Mouse (Mus musculus) olfactory bulb, adult 2 months (tissue): ENCODE results near the gene Lrrc8c. TPM values are rescaled to one million over a fixed set of nuclear protein-coding genes. Genes with fewer than 3 reads are reported as not detected.

Experiments
- H3K27ac ChIP-seq: fragments of 200-500 bp; 2 replicates; pipeline ENCODE4 v1.5.1; 2012; ENCODE audit warnings: low read depth, low read length; ENCODE audit not compliant: insufficient read depth
- H3K4me1 ChIP-seq: fragments of 200-500 bp; 2 replicates; pipeline ENCODE4 v1.6.1; 2012; ENCODE audit warnings: low read length; ENCODE audit not compliant: control insufficient read depth, insufficient read depth
- H3K4me3 ChIP-seq: fragments of 200-500 bp; 2 replicates; pipeline ENCODE4 v1.5.1; 2012; ENCODE audit warnings: mild to moderate bottlenecking, low read depth, low read length, moderate library complexity; ENCODE audit not compliant: insufficient read depth
- CTCF ChIP-seq: fragments of 200-500 bp; IDR thresholded peaks from 2 replicates; pipeline ENCODE4 v1.5.1; 2012; ENCODE audit warnings: low read depth, mild to moderate bottlenecking, low read length, moderate library complexity; ENCODE audit not compliant: insufficient read depth
- POLR2A ChIP-seq: fragments of 200-500 bp; IDR thresholded peaks from 2 replicates; pipeline ENCODE4 v1.6.1; 2012; ENCODE audit warnings: mild to moderate bottlenecking, low read depth, low read length, moderate library complexity; ENCODE audit not compliant: insufficient read depth
- WGBS: fragments of 180-500 bp; shearing (Covaris S2); methylation state at CpG from one replicate; pipeline ENCODE4 v1.1.7; 2018; 5-methylcytosine and 5-hydroxymethylcytosine counted together
- polyA plus RNA-seq: library from polyadenylated mRNA; stranded (reverse); fragments of >200 nt; gene quantifications from 2 replicates; pipeline ENCODE4 v1.2.4, GENCODE M21; 2012; ENCODE audit warnings: low replicate concordance; ENCODE audit not compliant: missing spikeins, insufficient read depth, insufficient read length

Lrrc8c gene
- polyA plus RNA-seq, 1 experiment = not detected

GRCm38 (mm10) chr5:105575839-105576238 lies 56.7 kb downstream of the Lrrc8c start:
- WGBS = 84% methylated on average over 6 of the region's 6 CpGs
- Histone ChIP-seq H3K4me1 (no peaks in the 10 kb centered on the region), H3K4me3 (no peak overlapping the region), H3K27ac (no peak overlapping the region)
- no peak for TF ChIP-seq POLR2A
- no peak for TF ChIP-seq CTCF

GRCm38 (mm10) chr5:105580909-105581308 lies 61.7 kb downstream of the Lrrc8c start:
- no peak overlapping the region for H3K27ac ChIP-seq
- TF ChIP-seq POLR2A = no peak
- TF ChIP-seq CTCF = no peak
- no peak overlapping the region for H3K4me3 ChIP-seq
- 89% methylated on average over 10 of the region's 10 CpGs for WGBS
- no peaks in the 10 kb centered on the region for H3K4me1 ChIP-seq

GRCm38 (mm10) chr5:105585929-105586328 lies 66.7 kb downstream of the Lrrc8c start:
- H3K4me1 ChIP-seq = no peaks in the 10 kb centered on the region
- TF ChIP-seq POLR2A (no peak), CTCF (no peak)
- H3K27ac ChIP-seq = no peak overlapping the region
- 73% methylated on average over 4 of the region's 4 CpGs for WGBS
- H3K4me3 ChIP-seq = no peak overlapping the region

- H3K4me1 ChIP-seq = no peaks in the 10 kb centered on the region
- 75% methylated on average over 5 of the region's 5 CpGs for WGBS
- no peak for TF ChIP-seq CTCF
- TF ChIP-seq POLR2A = no peak
- H3K27ac ChIP-seq = no peak overlapping the region
- H3K4me3 ChIP-seq = no peak overlapping the region
These were observed 67.5 kb downstream of the Lrrc8c start for GRCm38 (mm10) chr5:105586655-105587054.

- H3K27ac ChIP-seq = no peak overlapping the region
- WGBS = 89% methylated on average over 6 of the region's 6 CpGs
- H3K4me1 ChIP-seq = no peaks in the 10 kb centered on the region
- no peak overlapping the region for H3K4me3 ChIP-seq
- no peak for TF ChIP-seq POLR2A
- no peak for TF ChIP-seq CTCF
These were observed 68.3 kb downstream of the Lrrc8c start for GRCm38 (mm10) chr5:105587471-105587870.

- no peak for TF ChIP-seq POLR2A
- no peak for TF ChIP-seq CTCF
- no peaks in the 10 kb centered on the region for H3K4me1 ChIP-seq
- no peak overlapping the region for H3K4me3 ChIP-seq
- WGBS = 95% methylated on average over 4 of the region's 4 CpGs
- H3K27ac ChIP-seq = no peak overlapping the region
These were observed 69.5 kb downstream of the Lrrc8c start for GRCm38 (mm10) chr5:105588683-105589082.

- H3K4me3 ChIP-seq = no peak overlapping the region
These were observed 69.9 kb downstream of the Lrrc8c start for GRCm38 (mm10) chr5:105589119-105589518.

GRCm38 (mm10) chr5:105592396-105592795 lies 73.2 kb downstream of the Lrrc8c start:
- Histone ChIP-seq H3K4me1 (no peaks in the 10 kb centered on the region), H3K4me3 (no peak overlapping the region), H3K27ac (no peak overlapping the region)
- WGBS = 78% methylated on average over 4 of the region's 4 CpGs
- TF ChIP-seq POLR2A (no peak), CTCF (no peak)

More at GRCm38 (mm10) chr5:105589119-105589518, 69.9 kb downstream of the Lrrc8c start:
- TF ChIP-seq POLR2A (no peak), CTCF (no peak)
- Histone ChIP-seq H3K27ac (no peak overlapping the region), H3K4me1 (no peaks in the 10 kb centered on the region)
- WGBS = 90% methylated on average over 3 of the region's 3 CpGs

GRCm38 (mm10) chr5:105593630-105594029 lies 74.4 kb downstream of the Lrrc8c start:
- Histone ChIP-seq H3K4me1 (no peaks in the 10 kb centered on the region), H3K4me3 (no peak overlapping the region), H3K27ac (no peak overlapping the region)
- TF ChIP-seq POLR2A = no peak
- no peak for TF ChIP-seq CTCF
- WGBS = 93% methylated on average over 9 of the region's 9 CpGs

GRCm38 (mm10) chr5:105598866-105599265 lies 79.7 kb downstream of the Lrrc8c start:
- WGBS = 55% methylated on average over 9 of the region's 9 CpGs
- Histone ChIP-seq H3K4me3 (no peak overlapping the region), H3K27ac (peak overlapping the region; percentile 29; the same call in 1 of the 2 replicates), H3K4me1 (no peaks in the 10 kb centered on the region)
- TF ChIP-seq POLR2A (no peak), CTCF (no peak)
